In genomic region chr10:17131763-17132162, GRCm38 (mm10) we compare ENCODE assay signal across 11 mouse cellular contexts.
DNase-seq lines count a peak whose midpoint lies in the region; ATAC-seq and TF ChIP-seq lines count a peak whose summit lies in the region.
"Had no signal": no experiment of that assay in that cellular context is flagged by ENCODE, and none has a peak within 500 bp of the region (broad histone marks: within the 10 kb centered on the region; RNA-seq: fewer than 3 reads in every experiment).

No protein-coding gene starts in this region.

- H3K36me3 ChIP-seq in heart, embryonic 11.5 days (ENCODE audit: control insufficient read depth, insufficient read depth, low read length), result no peaks in the 10 kb centered on the region
- H3K36me3 ChIP-seq: hindbrain, embryonic 13.5 days; limb, embryonic 15.5 days; neural tube, embryonic 12.5 days had no signal

- no peak overlapping the region for H3K9ac ChIP-seq in heart, embryonic 11.5 days (ENCODE audit: low read depth, low read length)
- H3K9ac ChIP-seq: hindbrain, embryonic 13.5 days; limb, embryonic 15.5 days; neural tube, embryonic 12.5 days had no signal

- H3K27ac ChIP-seq in heart, embryonic 11.5 days (ENCODE audit: low read depth, low read length), result no peak overlapping the region
- H3K27ac ChIP-seq in cerebellum, adult 2 months (ENCODE audit: insufficient read depth, low read length), result no peak overlapping the region
- H3K27ac ChIP-seq: hindbrain, embryonic 13.5 days; limb, embryonic 15.5 days; neural tube, embryonic 12.5 days had no signal

- H3K4me1 ChIP-seq in heart, embryonic 11.5 days (ENCODE audit: control insufficient read depth, insufficient read depth, low read length), result no peaks in the 10 kb centered on the region
- peaks cover 9% of the 10 kb centered on the region; the same call in 1 of the 2 replicates for H3K4me1 ChIP-seq in cerebellum, adult 2 months (ENCODE audit: control insufficient read depth, insufficient read depth, low read length)
- H3K4me1 ChIP-seq: hindbrain, embryonic 13.5 days; limb, embryonic 15.5 days; neural tube, embryonic 12.5 days had no signal

- no peaks in the 10 kb centered on the region for H3K9me3 ChIP-seq in heart, embryonic 11.5 days (replicated peaks; ENCODE audit: control insufficient read depth, low read length)
- H3K9me3 ChIP-seq: hindbrain, embryonic 13.5 days; limb, embryonic 15.5 days; neural tube, embryonic 12.5 days had no signal

- peak; percentile 1 to 25 for DNase-seq in heart, adult 9 months (ENCODE audit: low spot score in 2 of 2)
- DNase-seq in Muller cell, postnatal 12 days (ENCODE audit: inconsistent ontology term), result peak; percentile 5
- peak; percentile 48 to 79 for DNase-seq in cerebellum, adult 2 months
- DNase-seq in kidney, postnatal 36 days, result peak; percentile 14 to 26
- DNase-seq in right cerebral cortex, postnatal 36 days (ENCODE audit: low spot score in 2 of 2), result no peak
- DNase-seq in right cerebral cortex, postnatal 25 days, result no peak
- DNase-seq in thymus, postnatal 10 days (ENCODE audit: low spot score in 2 of 2), result no peak

- ATAC-seq in heart, embryonic 11.5 days (replicated peaks; ENCODE audit: insufficient number of reproducible peaks, low FRiP score, low TSS enrichment), result no peak

- H3K4me3 ChIP-seq in heart, embryonic 11.5 days (ENCODE audit: low read depth, low read length), result no peak overlapping the region
- H3K4me3 ChIP-seq in cerebellum, adult 2 months (replicated peaks; ENCODE audit: insufficient read depth, low read depth, low read length), result no peak overlapping the region
- H3K4me3 ChIP-seq: hindbrain, embryonic 13.5 days; limb, embryonic 15.5 days; neural tube, embryonic 12.5 days had no signal

- no peaks in the 10 kb centered on the region for H3K27me3 ChIP-seq in heart, embryonic 11.5 days (ENCODE audit: control insufficient read depth, insufficient read depth, low read length)
- H3K27me3 ChIP-seq in cerebellum, adult 2 months (ENCODE audit: control insufficient read depth, insufficient read depth, low read length), result no peaks in the 10 kb centered on the region
- H3K27me3 ChIP-seq: hindbrain, embryonic 13.5 days; limb, embryonic 15.5 days; neural tube, embryonic 12.5 days had no signal

- TF ChIP-seq POLR2A in cerebellum, adult 2 months (IDR thresholded peaks at IDR 0.05; ENCODE audit: borderline replicate concordance, insufficient read depth, low read length), result no peak

- no peak for TF ChIP-seq CTCF in cerebellum, adult 2 months (IDR thresholded peaks at IDR 0.05; ENCODE audit: borderline replicate concordance, insufficient read depth, low read depth, low read length)

- WGBS in heart, embryonic 11.5 days (ENCODE audit: insufficient replicate concordance), result 8% methylated on average over 4 of the region's 4 CpGs
- 1% methylated on average over 4 of the region's 4 CpGs for WGBS in cerebellum, adult 2 months

- no peak overlapping the region for H3K4me2 ChIP-seq in heart, embryonic 11.5 days
- H3K4me2 ChIP-seq: hindbrain, embryonic 13.5 days; limb, embryonic 15.5 days; neural tube, embryonic 12.5 days had no signal

Comparison
In these comparisons a context has a peak if more than half of its experiments do, and no peak if none do; other contexts are left out.
1. DNase-seq: peak in heart, adult 9 months (2 of 2), Muller cell, postnatal 12 days (single experiment), cerebellum, adult 2 months (2 of 2) and kidney, postnatal 36 days (2 of 2); none in right cerebral cortex, postnatal 36 days (0 of 2), right cerebral cortex, postnatal 25 days (single experiment) and thymus, postnatal 10 days (0 of 2).